Mouse (Mus musculus) liver, adult 2 months (tissue): ENCODE data around the gene Ubtf.

ENCODE experiments used
- CTCF ChIP-seq: fragments of 200-500 bp; IDR thresholded peaks from 2 replicates; pipeline ENCODE4 v1.5.1; 2011; ENCODE audit warnings: low read depth, low read length, control low read depth
- POLR2A ChIP-seq: fragments of 200-500 bp; IDR thresholded peaks from 2 replicates; pipeline ENCODE4 v1.6.1; 2011; ENCODE audit warnings: low read length, control low read depth; ENCODE audit not compliant: insufficient read depth; ENCODE audit errors: extremely low read depth

DNA sequence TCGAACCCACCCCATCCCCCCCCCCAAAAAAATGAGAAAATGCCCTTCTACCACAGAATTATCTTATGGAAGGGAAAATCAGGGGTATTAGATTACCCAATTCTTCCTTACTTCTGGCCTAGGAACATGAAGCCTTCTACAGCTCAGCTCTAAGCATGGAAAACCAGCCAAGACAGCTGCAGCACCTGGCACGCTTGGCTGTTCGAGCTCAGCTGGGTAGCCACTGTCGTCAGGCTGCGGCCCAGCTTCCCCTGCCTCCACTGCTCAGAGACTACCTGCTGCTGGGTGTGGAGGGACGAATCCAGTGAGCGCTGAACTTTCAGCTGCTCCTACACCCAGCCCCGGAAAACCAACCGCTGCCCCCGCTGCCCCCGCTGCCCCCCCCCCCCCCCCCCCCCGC lies 41.8 kb downstream of the Ubtf start:
- TF ChIP-seq CTCF (no peak), POLR2A (no peak)
